Mouse (Mus musculus): ENCODE measurements around the gene Gm3435.
"Not testable (repeated sequence)": the region's sequence is repeated elsewhere in the genome, so short reads cannot be mapped to it uniquely, and the experiment has no call there.

Gene Gm3435

DNA sequence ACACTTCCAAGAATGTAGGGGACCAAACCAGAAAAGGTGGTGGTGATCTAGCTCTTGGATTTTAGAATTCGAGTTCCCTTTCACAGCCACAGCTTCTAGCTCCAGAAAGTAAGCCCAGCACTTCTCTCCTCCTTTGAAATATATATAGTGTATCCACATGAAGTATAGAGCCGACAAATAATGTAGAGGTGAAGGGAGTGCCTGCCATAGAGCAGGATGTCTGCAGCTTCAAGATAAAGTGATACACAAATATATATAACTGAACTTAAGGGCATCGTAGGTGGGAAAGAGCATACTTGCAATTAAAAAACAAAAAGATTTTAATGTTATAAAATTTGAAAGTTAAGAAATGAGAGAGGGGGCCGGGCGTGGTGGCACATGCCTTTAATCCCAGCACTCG lies 15.5 kb downstream of the Gm3435 start:
- in situ Hi-C loops (cut with MboI, MseI) = loop anchor here in 1 of 2 experiments (5.0 kb wide), 1 partner anchor 73 kb away; no protein-coding TSS in a partner anchor

DNA sequence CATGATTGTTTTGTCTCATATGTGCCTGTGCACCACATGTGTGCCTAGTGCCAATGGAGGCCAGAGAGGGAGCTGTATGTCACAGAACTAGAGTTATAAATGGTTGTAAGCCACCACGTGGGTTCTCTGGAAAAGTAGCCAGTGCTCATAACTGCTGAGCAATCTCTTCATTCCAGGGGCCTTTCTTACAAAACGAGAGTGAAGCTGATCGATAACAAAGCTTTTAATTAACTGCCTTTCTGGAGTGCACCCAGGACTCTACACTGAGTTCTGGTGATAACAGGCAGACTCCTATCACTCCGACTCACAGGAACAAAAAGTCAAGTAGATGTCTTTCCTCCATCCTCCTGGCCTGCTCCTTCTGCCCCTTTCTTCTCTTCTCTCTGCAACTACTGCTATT lies 21.4 kb downstream of the Gm3435 start:
- in situ Hi-C loops (cut with MboI, MseI) = loop anchor here in 1 of 2 experiments (5.0 kb wide), 1 partner anchor 64 kb away; no protein-coding TSS in a partner anchor

DNA sequence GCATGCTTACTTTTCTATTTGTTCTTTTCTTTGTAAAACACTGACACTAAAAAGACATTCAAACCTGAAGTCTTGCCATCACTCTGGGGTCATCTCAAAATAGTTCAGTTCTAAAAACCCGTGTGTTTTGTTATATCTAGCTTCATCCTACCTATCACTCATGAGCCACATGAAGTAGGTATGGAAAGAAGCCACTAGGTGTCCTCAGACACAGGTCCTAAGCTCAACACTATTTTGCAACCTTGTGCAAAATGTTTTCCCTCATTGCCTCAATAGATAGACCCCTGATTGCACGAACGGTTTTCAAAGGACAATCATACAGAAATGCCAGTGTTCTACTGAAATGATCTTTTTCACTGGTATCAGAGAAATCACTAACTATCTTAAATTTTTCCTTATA lies 30.5 kb downstream of the Gm3435 start:
- in situ Hi-C loops (cut with MboI, MseI) = not testable (repeated sequence)

DNA sequence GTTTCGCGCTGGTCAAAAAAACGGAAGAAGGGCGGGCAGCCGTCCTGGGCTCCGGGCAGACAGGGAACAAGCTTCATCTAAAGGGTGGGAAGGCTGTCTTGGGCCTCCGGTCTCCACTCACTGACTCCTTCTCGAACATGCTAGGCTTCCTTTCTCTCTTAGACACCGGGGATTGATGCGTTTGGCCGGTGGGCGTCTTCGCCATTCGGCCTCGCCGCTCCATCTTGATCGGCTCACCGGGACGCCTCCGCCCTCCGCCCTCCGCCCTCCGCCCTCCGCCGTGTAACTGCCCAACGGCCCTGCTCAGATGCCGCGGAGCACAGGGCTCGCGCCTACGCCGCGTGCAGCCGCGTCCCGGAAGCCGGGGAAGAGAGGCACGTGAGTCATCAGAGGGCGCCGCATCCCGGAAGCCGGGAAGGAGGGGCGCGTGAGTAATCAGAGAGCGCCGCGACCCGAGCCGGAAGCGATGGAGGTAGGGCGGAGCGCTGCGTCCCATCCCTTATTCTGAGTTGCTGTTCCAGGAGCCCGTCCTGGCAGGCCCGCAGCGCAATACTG lies 31.3 kb downstream of the Gm3435 start, which contains the start of the genes Ermard, Tcte3 and Gm3448:
Gene Ermard (plus strand): TSS at position 34 of the 555 bp plus-strand sequence.
Gene Tcte3 (minus strand): TSS at position 314 of the 555 bp plus-strand sequence.
Gene Gm3448 (minus strand): TSS at position 363 of the 555 bp plus-strand sequence.
- in situ Hi-C loops (cut with MboI, MseI) = not testable (repeated sequence)

DNA sequence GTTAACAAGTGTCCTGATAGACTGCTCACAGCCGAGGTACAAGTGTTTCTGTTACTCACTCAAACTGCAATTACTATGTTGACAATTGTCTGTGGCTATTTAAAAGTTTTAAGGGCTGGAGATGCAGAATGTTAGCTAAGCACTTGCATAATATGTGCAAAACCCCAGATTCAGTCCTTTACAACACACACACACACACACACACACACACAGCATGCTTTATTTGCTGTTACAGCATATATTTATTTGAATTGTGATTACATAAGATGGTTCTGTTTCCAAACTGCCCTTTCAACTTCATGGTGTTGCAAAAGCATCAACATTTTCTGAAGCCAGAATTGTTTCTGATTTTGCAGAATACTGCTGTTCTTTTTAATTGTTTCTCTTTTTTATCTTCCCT lies 40.4 kb downstream of the Gm3435 start:
- in situ Hi-C loops (cut with MboI, MseI) = not testable (repeated sequence)

DNA sequence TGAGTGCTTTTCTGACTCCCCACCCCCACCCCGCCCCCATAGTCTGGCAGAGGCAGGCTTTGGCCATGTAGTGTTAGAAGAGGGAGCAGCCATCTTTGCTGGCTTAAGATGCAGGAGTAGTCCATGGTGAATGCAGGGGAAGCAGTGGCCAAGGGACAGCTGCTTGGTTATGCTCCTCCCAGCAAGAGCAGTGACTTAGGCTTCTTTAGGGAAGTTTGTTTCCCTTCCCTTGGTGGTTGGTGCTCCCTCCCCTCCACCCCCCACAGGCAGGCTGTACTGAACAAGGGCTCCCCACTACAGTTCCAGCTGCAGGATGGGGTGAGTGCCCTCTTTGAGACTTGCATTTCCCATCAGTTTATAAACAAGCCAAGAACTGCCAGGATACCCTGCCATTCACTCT lies 42.8 kb downstream of the Gm3435 start:
- in situ Hi-C loops (cut with MboI, MseI) = not testable (repeated sequence)

DNA sequence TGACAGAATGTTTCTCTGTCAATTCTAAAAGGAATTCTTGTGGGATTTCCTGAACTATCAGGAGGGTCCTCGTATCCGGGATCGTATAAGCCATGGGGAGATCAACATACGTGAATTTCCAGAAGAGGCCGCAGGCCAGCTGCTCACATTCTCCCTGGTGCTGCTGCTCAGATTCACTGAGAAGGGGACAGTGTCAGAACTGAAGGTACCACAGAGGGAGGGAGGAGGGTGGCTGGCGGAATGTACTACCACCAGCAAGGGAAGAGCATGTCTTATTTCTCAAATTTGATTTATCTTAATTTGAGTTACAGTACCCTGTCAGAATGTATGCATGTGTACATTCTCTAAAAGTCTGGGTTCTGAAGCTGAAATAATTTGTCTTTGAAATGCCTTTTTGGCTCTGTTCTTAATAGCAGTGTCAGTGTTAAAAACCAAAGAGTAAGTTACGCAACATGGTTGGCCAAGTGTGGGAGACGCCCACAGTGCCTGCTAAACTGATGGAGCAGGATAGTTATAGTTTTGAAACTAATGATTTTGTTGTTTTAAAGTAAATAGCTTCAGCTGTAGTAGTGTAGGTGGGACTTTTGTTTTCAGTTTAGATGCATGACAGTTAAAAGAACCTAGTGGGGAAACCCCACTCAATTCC lies 43.3 kb downstream of the Gm3435 start:
- in situ Hi-C loops (cut with MboI, MseI) = not testable (repeated sequence)

DNA sequence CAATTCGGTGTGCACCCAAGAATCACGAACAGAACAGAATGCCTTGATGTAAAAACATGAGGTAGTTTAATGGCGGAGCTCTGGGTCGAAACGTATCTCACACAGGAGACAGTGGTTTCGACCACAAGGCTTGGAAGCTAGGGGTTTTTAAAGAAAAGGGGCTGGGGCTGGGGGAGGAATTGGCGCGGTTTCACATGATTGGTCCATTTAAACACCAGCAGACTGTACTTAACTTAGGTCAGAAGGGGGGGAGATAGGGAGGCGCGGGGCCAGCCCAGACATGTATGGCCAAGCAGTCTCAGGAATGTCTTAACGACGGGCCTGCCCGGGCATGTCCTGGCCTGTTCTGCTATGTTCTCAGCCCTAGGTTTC lies 43.8 kb downstream of the Gm3435 start:
- in situ Hi-C loops (cut with MboI, MseI) = not testable (repeated sequence)

DNA sequence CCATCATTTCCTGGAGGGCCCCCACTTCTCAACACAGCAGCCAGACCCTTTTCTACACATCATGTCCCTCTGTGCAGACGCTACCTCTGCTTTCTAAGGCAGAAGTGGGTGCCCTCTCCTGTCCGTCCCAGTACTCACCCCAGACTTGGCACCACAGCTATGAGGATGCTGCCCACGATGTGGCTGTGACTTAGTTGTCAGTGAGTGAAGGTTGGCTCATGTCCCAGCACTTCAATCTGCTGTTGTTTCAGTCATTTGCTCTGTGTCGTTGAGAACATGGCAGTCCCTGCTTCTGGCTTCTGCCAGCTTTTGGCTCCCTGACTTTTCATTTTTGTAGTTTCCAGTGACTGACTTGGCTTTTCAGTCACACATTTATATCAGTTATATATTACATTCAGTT lies 45.9 kb downstream of the Gm3435 start:
- in situ Hi-C loops (cut with MboI, MseI) = loop anchor here (5.0 kb wide), 3 partner anchors 39 to 74 kb away; no protein-coding TSS in a partner anchor

DNA sequence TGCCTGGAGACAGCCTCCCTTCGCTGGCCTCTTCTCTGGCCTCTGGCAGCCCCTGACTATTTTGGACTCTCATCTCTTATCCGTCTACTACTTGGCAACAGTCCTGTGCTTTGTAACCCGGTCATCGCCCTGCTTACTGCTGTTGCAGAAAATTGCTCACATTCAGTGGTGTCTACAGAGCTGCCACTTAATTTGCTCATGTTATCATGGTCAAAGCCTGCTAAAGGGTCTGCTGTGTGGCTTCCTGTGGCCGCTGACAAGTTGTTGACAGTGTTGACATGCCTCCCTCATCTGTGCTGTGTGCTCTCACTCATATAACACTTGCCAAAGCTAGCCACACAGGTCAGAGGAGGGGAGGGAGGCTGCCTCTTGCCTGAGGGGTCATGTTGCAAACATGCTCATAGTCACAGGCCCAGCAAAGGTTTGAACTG lies 48.2 kb downstream of the Gm3435 start:
- in situ Hi-C loops (cut with MboI, MseI) = loop anchor here (5.0 kb wide), 3 partner anchors 41 to 76 kb away; no protein-coding TSS in a partner anchor

DNA sequence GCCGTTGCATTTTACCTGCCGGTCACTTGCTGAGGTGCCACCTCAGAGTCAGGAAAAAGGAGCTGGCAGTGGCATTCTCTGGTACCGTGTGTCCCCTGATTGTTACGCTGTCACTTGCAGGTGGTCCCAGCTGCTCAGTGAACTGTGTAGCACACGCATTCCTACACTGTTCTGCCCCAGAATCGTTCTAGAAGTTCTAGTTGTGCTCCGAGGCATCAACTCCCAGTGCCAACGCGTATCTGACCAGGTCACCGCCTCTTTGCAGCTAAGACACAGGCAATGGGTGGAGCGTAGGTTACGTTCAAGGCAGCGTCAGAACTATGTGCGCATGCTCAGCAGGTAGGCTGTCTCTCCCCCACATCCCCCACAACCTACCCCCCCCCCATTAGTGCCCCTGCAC lies 49.7 kb downstream of the Gm3435 start:
- in situ Hi-C loops (cut with MboI, MseI) = loop anchor here (5.0 kb wide), 3 partner anchors 42 to 77 kb away; no protein-coding TSS in a partner anchor

DNA sequence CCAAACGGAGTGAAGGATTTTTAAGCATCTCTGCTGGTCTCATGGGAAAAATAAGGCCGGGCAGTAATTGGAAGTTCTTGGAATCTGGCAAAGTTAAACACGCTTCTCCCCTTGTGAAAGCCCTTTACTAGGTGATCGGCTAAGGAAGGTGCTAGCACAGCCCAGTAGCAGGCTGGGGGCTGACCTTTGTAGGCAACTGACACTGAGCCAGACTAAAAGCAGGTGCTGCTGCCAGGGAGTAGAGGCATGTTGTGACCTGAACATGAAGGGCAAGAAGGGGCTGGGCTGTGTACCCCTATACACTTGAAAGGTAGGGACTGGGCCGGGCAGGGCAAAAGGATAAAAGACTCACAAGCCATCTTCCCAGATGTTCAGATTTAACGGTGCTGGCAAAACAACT lies 50.4 kb downstream of the Gm3435 start:
- in situ Hi-C loops (cut with MboI, MseI) = no loop called here

DNA sequence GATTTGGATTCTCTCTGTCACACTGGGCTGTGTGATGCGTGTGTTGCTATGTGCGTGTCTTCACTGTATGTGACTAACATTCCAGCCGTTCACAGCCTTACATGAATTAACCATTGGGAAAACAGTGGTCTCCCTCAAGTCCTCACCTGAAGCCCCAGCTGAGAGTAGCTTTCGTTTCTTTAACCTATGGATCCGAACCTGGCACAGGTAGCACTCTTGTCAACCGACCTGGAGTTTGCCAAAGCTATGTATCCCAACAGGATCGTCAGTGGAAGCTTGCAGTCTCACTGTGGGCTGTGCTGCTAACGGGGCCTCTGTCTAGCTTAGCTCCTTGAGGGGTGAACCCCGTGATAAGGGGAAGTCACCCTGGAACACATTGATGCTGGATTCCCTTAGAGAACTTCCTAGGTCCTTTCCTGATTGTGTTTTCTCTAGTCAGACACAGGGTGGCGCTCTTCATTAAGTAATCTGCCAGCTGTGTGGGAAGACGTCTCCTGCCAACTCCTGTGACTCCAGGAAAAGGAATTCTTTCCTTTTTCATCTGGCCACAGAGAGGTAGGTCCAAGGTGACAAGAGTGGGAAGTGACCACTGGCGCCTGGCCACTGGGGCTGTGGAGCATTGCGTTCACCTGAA lies 55.5 kb downstream of the Gm3435 start:
- in situ Hi-C loops (cut with MboI, MseI) = loop anchor here (5.0 kb wide), 2 partner anchors 402 to 407 kb away; no protein-coding TSS in a partner anchor

DNA sequence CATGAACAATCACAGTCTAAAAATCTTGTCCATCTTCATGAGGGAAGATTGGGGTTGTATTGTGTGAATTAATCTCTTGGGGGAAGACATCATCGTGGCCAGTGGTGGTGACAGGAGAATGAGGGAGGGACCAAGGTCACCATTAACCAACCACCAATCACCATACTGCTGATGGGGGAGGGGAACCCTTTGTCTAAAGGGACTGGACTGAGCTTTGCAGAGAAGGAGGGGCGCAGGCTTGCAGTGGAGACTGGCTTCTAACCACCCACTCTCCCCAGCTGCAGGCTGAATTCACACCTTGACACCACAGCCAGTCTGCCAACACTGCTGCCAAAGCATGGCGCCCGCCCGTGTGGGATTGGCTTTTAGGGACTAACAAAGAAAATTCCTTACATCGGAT lies 56.1 kb downstream of the Gm3435 start:
- in situ Hi-C loops (cut with MboI, MseI) = loop anchor here (5.0 kb wide), 2 partner anchors 401 to 406 kb away; no protein-coding TSS in a partner anchor

DNA sequence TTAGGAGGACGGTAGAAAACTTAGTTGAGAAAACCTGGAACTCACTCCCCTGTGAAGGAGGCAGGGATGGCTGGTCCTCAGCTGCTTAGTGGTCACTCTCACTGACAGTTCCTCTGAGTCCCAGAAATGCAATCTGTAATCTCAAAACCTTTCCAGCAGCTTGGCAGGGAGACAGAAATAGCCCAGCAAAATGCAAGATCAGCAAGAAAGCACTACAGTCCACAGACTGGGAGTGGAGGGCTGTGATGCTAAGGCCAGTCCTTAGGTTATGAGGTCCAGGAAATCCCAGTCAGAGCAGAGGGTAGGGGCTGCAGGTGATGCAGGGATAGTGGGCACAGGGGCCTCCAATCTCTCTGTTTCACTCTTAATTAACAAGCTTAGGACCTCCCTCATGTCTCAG lies 56.9 kb downstream of the Gm3435 start:
- in situ Hi-C loops (cut with MboI, MseI) = loop anchor here (5.0 kb wide), 2 partner anchors 400 to 405 kb away; no protein-coding TSS in a partner anchor

DNA sequence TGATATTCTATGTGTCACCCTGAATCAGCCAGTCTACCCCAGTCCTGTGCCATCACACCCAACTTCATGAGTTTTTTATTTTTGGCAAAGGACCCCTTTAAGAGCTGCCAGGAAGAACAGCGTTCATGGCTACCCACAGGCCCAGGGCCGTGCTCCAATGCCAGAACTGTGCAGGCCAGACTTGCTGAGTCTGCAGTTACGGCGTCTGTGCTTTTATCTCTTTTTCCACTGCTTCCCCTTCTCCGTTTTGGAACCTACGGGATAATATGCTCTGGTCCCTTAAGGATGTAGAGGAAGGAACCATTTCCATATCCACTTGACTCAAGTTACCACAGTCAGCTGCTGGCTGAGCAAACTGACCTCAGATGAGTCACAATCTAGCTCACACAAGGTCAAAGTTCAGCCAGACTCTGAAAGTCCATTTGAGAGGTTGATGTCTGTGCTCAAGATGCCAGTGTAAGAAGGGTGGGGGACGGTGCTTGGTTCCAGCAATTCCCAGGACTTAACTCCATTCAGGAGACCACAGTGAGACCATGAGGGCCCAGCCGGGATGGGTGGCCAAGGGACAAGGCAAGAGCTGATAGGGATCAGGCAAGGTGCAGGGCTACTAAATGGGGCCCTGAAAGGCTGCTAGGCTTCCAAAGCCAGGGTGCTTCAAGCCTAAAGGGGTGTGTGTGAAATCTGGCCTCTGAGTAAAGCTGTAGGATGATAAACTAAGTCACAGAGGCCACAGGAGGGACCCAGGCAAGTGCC lies 58.2 kb downstream of the Gm3435 start:
- in situ Hi-C loops (cut with MboI, MseI) = loop anchor here (5.0 kb wide), 2 partner anchors 399 to 404 kb away; no protein-coding TSS in a partner anchor

DNA sequence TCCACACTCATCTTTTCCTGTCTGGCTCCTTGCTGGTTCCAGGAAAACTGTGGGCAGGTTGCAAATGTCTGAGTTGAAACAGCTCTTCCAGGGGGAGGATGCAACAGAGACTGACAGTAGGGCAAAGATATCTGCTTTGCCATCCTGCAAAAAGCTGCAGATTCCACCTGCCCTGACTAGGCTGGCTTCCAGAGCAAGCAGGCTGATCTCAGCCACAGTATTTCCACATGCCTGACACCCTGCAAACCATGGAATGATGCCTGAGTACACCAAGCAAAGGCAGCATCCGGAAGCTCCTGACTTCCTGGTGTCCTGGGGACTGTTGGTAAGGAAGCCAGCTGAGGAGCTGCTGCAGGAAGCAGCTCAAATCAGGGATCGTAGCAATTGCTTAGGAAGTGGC lies 59.1 kb downstream of the Gm3435 start:
- in situ Hi-C loops (cut with MboI, MseI) = loop anchor here (5.0 kb wide), 2 partner anchors 398 to 403 kb away; no protein-coding TSS in a partner anchor

Data from T-helper 17 cell (primary cell).